Mouse (Mus musculus): ENCODE data around the gene Nphs1.
"Not testable (repeated sequence)": the region's sequence is repeated elsewhere in the genome, so short reads cannot be mapped to it uniquely, and the experiment has no call there.

The Nphs1 gene

DNA sequence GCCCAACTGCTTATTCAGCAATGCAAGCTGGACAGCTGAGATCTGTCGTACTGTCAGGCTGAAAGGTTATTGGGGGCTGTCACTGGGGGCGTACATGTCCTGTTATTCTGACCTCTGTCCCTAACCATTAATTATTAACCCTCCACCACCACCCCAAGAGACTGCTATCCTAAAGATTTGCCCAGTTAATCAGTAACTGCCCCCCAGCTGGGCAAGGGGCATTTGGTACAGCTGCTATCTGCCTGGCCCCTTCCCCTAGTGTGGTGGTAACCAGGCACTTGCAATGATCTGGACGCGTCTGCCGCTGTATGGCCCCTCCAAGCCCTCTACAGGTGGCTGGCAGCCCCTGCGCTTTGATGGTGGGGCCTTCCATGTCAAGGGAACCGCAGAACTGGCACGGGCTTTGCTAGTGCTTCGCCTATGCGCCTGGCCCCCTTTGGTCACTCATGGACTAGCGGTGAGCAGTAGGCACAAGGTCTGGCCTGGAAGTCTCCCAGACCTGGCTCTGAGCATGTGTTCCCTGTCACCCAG is 35.4 kb downstream of the Nphs1 start, which contains the start of gene Prodh2:
TSS of gene Prodh2 (plus strand) at position 222 of the 531 bp plus-strand sequence.
- peak; percentile 61 to 84 for DNase-seq

DNA sequence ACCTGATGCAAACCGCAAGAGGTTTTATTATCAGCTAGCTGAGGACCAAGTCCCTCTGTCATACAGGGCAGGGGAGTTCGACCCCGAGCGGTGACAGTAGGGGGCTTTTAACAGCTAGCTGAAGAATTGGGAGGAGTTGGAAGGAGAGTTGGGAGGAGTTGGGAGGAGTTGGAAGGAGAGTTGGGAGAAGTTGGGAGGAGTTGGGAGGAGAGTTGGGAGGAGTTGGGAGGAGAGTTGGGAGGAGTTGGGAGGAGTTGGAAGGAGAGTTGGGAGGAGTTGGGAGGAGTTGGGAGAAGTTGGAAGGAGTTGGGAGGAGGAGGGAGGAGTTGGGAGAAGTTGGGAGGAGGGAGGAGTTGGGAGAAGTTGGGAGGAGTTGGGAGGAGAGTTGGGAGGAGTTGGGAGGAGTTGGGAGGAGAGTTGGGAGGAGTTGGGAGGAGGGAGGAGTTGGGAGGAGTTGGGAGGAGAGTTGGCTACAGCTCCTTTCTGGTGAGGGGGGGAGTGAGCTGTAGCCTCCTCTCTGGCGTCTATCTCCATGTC is 37.5 kb downstream of the Nphs1 start:
- peak; percentile 49 to 78 for DNase-seq

DNA sequence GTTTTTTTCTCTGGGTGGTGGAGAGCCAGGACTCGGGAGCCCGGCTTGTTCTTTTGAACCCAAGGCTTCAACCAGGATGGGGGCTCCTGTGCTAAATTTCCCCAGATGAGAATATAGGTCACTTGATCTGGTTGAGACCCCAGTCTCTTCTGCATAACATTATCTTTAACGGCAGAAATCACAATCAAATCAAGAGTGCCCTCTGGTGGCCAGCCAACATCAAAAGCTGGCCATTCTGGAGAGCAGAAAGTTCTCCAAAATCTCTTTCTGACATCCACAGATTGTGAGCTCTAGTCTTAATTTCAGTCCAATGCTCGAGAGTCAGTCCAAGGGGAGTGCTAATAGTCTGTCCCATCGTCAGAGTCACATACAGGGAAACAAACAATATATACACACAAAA is 43.0 kb downstream of the Nphs1 start:
- not testable (repeated sequence) for DNase-seq

DNA sequence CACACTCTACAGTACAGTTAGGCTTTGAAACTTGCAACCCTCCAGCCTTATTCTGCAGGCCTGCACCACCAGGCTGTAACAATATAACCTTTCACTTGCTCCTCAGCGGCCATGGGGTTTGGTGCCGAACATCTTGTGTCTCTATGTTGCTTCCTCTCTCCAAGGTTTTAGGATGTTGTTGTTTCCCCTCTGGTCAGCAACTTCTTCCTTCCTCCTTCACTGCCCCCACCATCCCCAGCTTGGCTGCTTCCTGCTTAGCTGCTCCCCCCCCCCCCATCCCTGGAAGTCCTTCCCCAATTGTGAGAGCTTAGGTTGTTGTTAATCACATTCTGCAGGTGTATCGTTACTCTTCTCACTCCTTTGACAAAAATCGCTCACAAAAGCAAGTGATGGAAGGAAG is 49.9 kb downstream of the Nphs1 start:
- DNase-seq = no peak

DNA sequence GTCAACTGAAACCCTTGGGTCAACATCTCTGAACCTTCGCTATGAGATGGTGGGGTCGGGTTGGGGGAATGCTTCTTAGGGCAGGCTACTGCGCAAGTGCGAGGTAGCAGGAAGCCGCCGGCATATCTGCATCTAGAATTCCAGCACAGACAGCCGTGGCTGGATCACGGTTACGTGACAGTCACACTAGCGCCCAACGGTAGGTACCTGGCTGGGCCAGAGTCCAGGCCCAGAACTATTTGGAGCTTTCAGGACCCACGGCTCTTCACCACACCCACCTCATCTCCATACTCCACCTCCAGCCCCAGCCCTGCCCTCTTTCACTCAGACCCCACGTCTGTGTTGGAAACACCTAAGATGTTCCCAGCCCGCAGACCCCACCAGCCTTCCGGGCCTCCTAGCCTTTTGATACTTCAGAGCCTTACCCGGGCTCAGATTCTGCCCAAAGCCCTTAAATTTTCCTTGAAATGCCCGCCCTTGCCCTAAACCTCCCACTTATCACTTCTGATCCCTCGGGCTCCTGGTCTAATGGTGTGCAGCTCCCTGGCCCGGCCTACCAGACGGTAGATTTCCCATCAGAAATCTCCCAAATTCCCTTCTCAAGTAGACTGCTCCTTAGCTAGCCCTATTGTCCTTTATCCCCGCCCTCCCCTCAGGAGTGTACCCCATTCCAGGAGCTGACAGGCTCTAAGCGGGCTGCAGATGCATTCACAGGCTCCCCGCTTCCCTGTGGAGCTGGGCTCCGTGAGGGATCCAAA is 57.1 kb downstream of the Nphs1 start:
- DNase-seq = peak; percentile 36 to 64

DNA sequence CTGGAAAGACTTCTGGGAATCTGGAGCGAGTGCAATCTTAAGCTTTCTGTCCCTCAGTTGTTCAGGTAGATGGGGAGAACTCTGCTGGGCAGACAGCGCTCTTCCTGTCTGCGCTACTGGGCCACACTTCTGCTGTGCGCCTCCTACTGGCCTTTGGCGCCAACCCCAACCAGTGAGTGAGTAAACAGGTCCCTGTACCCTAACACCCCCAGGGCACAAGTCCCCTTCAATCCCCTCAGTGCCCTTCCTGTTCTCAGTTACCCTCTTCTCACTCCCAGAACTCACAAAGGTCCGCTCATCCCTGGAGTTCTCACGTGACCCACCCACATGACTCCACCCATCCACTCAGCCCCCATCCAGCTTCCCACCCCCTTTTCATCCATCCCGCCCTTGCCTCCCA is 60.2 kb downstream of the Nphs1 start:
- DNase-seq = no peak

DNA sequence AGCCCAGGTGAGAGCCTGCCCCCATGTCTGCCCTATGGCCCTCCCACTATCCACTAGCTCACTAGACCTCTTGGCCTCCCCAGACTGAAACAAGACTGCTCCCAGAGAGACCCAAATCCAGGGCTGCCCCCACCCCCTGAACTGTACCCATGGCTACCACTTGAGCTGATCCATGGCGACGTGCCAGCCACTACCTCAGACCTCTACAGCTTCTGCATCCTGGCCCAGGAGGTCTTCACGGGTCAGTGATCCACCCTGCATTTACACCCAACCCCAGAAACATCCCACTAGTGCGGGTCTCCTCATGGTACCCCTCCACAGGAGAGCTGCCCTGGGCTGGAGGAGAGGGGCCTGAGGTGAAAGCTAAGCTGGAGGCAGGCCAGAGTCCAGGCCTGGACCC is 62.3 kb downstream of the Nphs1 start:
- peak; percentile 48 to 72 for DNase-seq

DNA sequence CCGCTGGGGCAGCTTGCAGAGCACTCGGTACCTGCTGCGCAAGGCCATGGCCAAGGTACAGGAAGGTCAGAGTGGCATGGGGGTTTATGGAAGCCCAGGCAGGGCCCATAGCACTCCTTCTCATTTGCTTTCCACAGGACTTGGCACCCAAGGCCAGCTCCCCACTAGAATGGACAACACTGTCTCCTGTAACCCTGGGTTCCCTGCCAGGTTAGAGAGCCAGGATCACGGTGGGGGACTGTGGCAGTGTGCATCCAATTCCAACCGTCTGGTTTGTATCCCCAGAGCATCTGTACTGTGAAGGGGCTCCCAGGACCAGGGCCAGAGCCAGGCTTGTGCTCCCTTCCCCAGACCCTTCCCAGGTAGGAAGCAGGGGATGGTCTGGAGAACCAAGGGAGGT is 62.7 kb downstream of the Nphs1 start:
- no peak for DNase-seq

DNA sequence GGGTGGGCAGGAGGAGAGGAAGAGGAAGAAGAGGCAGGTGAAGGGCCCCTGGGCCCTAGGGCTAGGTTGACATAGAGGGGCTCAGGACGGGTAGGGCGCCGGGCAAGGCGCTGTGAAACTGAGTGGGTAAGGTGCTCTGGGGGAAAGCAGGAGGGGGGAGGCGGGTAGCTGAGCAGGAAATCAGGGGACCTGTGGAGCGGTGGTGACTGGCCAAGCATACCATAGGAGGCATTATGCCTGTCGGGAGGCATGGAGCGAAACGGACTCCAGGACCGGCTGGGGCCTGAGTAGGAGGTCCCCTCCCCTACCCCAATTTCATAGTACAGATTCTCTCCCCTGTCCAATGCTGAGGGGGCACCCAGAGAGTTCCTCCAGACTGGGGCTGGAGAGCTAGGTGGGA is 64.8 kb downstream of the Nphs1 start:
- DNase-seq = no peak

DNA sequence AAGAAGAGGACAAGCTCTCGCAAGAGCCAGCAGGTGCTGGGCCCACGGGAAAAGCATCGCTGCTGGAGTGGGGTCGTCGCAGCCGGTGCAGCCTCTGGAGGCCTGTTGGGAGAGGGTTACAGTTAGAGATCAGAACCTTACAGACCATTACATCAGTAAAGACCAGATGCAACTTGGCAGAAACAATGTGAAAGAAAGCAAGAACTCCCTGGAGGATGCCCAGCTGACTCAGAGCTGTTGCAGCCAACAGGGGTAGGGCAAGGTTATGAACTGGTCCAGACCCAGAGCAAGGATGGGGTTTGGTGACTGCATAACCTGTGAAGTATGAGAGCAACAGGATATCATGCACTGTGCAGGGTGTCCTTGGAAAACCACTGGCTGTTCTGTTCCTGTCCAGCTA is 66.4 kb downstream of the Nphs1 start:
- DNase-seq = no peak

DNA sequence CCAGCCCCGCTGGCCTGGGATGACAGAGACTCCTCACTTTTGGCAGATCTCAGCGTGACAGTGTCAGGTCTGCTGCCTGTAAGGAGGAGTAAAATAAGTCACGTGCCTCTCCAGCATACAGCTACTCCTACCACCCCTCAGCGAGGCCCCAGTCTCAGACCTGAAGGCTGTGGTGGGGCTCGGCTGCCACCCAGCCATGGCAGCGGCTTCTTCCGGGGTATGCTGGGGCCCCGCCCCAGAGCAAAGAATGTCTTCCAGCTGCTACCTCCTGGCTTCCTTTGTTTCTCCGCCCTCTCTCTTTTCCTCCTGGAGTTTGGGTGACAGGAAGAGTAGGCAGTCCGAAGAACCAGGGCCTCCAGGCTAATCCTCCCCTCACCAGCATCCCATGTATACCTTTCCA is 67.8 kb downstream of the Nphs1 start:
- DNase-seq = no peak

DNA sequence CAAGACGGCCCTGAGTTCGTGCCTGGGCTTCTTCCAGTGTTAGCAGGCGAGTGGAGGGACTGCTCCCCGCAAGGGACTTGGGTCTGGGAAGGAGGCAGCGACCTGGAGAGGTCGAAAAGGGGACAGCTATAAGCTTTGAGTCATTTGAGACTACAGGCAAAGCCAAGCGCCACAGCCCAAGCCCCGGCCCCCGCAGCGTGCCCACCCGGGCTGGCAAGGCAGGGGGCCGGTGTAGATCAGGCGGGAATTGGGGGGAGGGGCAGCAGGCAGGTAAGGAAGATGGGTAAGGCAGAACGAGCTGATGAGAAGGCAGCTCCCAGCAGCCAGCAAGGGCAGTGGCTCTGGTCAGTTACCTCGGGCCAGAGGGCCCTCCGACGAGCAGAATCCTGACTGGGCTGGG is 68.3 kb downstream of the Nphs1 start:
- DNase-seq = no peak

DNA sequence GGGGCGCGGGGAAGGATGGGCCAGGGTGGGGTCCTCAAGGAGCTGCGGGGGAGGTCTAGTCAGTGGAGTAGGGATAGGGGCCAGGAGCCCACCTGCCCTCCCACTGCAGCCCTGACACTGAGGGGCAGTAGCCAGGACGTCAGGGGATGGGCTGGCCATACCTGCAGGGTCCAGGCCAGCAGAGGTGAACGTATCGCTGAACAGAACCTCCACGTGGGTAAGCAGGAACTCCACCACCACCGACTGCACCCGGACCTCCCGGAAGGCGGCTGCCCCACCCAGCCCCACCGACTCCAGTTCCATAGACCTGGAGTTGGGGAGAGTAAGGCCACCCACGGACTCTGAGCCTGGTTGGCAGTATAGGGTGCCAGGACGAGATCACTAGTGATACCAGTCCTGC is 68.9 kb downstream of the Nphs1 start:
- no peak for DNase-seq

DNA sequence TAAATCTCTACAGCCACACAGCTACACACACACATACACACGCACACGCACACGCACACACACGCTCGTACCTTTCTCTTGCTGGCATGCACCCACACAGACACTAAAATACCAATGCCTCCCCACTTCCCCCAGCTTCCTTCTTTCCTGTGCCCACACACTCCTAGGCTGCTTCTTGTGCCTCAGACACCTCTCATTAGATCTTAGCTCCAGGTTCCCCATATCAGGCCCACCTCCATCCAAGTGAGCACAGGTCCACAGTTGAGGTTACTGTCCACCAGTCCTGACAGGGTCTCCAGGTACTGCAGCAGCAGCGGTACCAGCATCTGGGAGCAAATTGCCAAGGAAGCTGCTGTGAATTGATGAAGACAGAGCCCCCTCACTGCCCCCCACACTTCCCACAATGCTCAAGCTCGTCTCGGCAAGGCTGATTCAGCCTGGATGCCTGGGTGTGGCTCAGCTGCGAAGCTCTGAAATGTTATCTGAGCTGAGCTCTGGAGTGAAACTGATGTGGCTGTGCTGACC is 73.2 kb downstream of the Nphs1 start:
- no peak for DNase-seq

DNA sequence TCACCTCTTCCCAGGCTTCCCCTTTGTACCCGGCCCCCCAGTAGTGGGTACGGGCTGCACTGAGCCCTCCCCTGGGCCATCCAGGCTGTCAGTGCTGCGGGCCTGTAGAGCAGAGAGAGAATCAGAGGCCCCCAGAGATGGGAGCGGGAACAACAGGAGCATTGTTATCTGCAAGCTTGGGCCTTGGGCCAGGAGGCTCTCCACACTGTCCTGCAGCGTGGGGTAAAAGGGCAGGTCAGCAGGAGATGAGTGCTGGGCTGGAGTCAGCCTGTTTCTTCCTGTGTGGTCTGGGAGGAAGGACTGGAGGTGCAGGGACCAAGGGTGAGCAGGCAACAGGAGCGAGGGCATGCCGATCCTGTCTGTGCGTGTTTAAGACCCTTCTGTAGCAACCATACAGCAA is 74.8 kb downstream of the Nphs1 start:
- peak; percentile 76 to 90 for DNase-seq

DNA sequence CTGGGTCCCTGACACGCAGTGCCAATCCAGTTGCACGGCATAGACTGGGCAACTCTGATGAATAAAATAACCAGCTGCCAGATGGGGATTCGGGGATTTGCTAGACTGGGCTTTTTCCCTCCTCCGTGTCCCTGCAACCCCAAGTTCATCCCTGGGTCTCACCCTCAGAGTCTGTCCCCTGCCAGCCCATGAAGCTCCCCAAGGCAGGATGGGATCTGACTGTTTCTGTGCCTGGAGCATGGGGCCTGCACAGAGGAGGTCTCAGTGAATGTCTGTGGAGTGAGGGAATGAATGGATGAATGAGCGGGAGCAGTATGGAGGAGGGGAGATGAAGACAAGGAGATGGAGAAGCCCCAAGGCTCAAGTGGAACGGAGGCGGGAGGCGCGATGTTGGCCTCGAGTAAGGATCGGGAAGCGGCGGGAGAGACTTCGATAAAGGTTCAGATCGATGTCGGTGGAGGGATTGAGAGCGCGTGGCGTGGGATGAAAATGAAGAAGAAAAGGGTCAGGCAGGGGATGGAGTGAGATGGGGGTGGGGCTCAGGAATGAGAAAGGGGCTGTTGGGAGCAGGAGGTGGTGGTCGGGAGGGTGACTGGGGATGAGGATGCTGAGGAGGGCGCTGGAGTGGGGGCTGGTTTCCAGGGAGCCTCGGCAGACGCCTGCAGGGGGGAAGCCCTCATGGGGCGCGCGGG is 76.0 kb downstream of the Nphs1 start:
- DNase-seq = peak in 1 of 2 experiments; percentile 32

DNA sequence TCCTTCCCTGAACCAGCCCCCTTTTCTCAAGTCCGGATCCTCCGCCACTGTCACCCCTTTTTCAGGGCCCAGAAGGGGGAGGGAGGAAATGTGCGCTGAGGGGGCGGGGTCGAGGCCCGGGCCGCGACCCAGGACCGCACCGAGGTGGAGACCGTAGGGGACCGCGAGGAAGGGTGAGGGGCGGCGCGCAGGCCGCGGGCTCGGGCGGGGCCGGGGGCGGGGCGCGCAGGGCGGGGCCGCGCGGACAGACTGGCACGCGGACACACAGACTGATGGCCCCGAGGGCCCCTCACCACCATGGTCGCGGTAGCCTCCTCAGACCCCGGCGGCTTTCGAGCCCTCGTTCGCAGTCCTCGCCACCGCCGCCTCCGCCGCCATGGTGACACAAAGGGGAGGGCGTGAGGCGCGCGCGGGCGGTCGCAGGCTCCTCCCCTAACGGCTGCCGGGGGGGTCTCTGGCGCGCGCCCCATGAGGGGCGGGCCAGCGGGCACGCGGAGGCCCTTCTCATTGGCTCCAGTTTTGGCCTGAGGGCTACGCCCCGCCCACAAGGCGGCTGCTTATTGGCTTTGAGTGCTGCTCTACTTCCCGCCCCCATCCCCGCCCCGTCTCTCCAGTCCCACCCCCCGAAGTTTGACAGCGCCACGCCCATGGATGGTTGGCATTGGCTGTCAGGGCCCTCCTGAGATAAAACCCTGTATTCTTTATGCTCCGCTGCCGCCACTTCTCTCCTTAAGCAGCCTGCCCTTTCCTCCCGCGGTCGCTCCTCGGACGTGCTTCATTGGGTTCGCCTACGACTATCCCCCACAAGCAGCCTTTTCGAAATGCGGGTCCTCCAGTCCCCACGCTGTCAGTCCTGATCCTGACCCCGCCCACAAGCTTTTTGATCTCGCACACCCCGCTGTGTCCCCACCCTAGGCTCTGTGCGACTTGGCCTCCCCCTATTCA is 76.8 kb downstream of the Nphs1 start, which contains the start of gene Arhgap33:
TSS of gene Arhgap33 (minus strand) at position 428 of the 945 bp plus-strand sequence.
- DNase-seq = peak; percentile 98
